Mouse (Mus musculus): Measurements from ENCODE around the gene Dand5. TPM values are rescaled to one million over a fixed set of nuclear protein-coding genes. Genes with fewer than 3 reads are reported as not detected.

Gene Dand5
- polyA plus RNA-seq, 1 experiment from 2014 or later: 12.3 TPM

GRCm38 (mm10) chr8:84775621-84776113, 47.0 kb downstream of the Dand5 start:
- Histone ChIP-seq H3K27ac (peak overlapping the region; percentile 82), H3K4me2 (0 out of 2 replicates have a peak overlapping the region, but pooled peaks have one; percentile 8), H3K9me3 (no peaks in the 10 kb centered on the region), H3K4me3 (no peak overlapping the region), H3K27me3 (replicated peaks) (peaks cover 71% of the 10 kb centered on the region), H3K36me3 (replicated peaks) (no peaks in the 10 kb centered on the region), H3K9ac (no peak overlapping the region), H3K4me1 (peaks cover 45% of the 10 kb centered on the region)
- 9% methylated on average over 7 of the region's 7 CpGs for WGBS
- ATAC-seq (replicated peaks): no peak

- H3K27me3 ChIP-seq (replicated peaks): peaks cover 69% of the 10 kb centered on the region
Observed at GRCm38 (mm10) chr8:84775105-84775591, 47.5 kb downstream of the Dand5 start.

GRCm38 (mm10) chr8:84774473-84774911, 48.1 kb downstream of the Dand5 start:
- H3K4me1 ChIP-seq: peaks cover 38% of the 10 kb centered on the region
- H3K4me3 ChIP-seq: no peak overlapping the region
- no peak overlapping the region for H3K9ac ChIP-seq
- H3K9me3 ChIP-seq: no peaks in the 10 kb centered on the region
- H3K4me2 ChIP-seq: peak overlapping the region; percentile 49
- peak; percentile 65 for ATAC-seq (replicated peaks)
- WGBS: 0% methylated on average over 10 of the region's 10 CpGs
- no peaks in the 10 kb centered on the region for H3K36me3 ChIP-seq (replicated peaks)
- H3K27me3 ChIP-seq (replicated peaks): peaks cover 68% of the 10 kb centered on the region
- H3K27ac ChIP-seq: peak overlapping the region; percentile 82

More at GRCm38 (mm10) chr8:84775105-84775591, 47.5 kb downstream of the Dand5 start:
- Histone ChIP-seq H3K4me2 (0 out of 2 replicates have a peak overlapping the region, but pooled peaks have one; percentile 8), H3K27ac (peak overlapping the region; percentile 82), H3K9ac (no peak overlapping the region), H3K4me3 (no peak overlapping the region), H3K9me3 (no peaks in the 10 kb centered on the region), H3K36me3 (replicated peaks) (no peaks in the 10 kb centered on the region), H3K4me1 (peaks cover 44% of the 10 kb centered on the region)
- 6% methylated on average over 13 of the region's 13 CpGs for WGBS
- ATAC-seq (replicated peaks): 0 out of 2 replicates have a peak, but pooled peaks have one; percentile 15

- under 1% methylated on average over 15 of the region's 19 CpGs for WGBS
- Histone ChIP-seq H3K27ac (peak overlapping the region; percentile 82), H3K4me3 (peak overlapping the region; percentile 31), H3K9ac (no peak overlapping the region), H3K4me2 (peak overlapping the region; percentile 49), H3K9me3 (no peaks in the 10 kb centered on the region), H3K4me1 (peaks cover 35% of the 10 kb centered on the region), H3K27me3 (replicated peaks) (peaks cover 67% of the 10 kb centered on the region), H3K36me3 (replicated peaks) (no peaks in the 10 kb centered on the region)
- peak; percentile 84 for ATAC-seq (replicated peaks)
Observed at GRCm38 (mm10) chr8:84773833-84774232, 48.8 kb downstream of the Dand5 start.

GRCm38 (mm10) chr8:84773304-84773703, 49.3 kb downstream of the Dand5 start:
- H3K9me3 ChIP-seq: no peaks in the 10 kb centered on the region
- peaks cover 35% of the 10 kb centered on the region for H3K4me1 ChIP-seq
- peak overlapping the region; percentile 49 for H3K4me2 ChIP-seq
- H3K27me3 ChIP-seq (replicated peaks): peaks cover 69% of the 10 kb centered on the region
- peak overlapping the region; percentile 82 for H3K27ac ChIP-seq
- H3K36me3 ChIP-seq (replicated peaks): no peaks in the 10 kb centered on the region
- no peak overlapping the region for H3K9ac ChIP-seq
- H3K4me3 ChIP-seq: peak overlapping the region; percentile 31
- WGBS: 3% methylated on average over 9 of the region's 9 CpGs
- no peak for ATAC-seq (replicated peaks)

GRCm38 (mm10) chr8:84772628-84773027, 50.0 kb downstream of the Dand5 start:
- Histone ChIP-seq H3K9me3 (no peaks in the 10 kb centered on the region), H3K4me1 (peaks cover 35% of the 10 kb centered on the region), H3K4me2 (peak overlapping the region; percentile 49), H3K27me3 (replicated peaks) (peaks cover 68% of the 10 kb centered on the region), H3K27ac (peak overlapping the region; percentile 82), H3K4me3 (peak overlapping the region; percentile 31), H3K36me3 (replicated peaks) (no peaks in the 10 kb centered on the region), H3K9ac (peak overlapping the region; percentile 18; the same call in 1 of the 2 replicates)
- 5% methylated on average over 3 of the region's 3 CpGs for WGBS
- ATAC-seq (replicated peaks): no peak

- Histone ChIP-seq H3K4me1 (peaks cover 36% of the 10 kb centered on the region), H3K36me3 (replicated peaks) (no peaks in the 10 kb centered on the region), H3K9ac (peak overlapping the region; percentile 25; the same call in 1 of the 2 replicates), H3K27ac (peak overlapping the region; percentile 82; the same call in 1 of the 2 replicates), H3K9me3 (no peaks in the 10 kb centered on the region), H3K4me3 (peak overlapping the region; percentile 31), H3K27me3 (replicated peaks) (peaks cover 63% of the 10 kb centered on the region), H3K4me2 (peak overlapping the region; percentile 49)
- no peak for ATAC-seq (replicated peaks)
- WGBS: 7% methylated on average over 34 of the region's 34 CpGs
Observed at GRCm38 (mm10) chr8:84771941-84772378, 50.7 kb downstream of the Dand5 start.

- no peak for ATAC-seq (replicated peaks)
- 29% methylated on average over 5 of the region's 5 CpGs for WGBS
- H3K27ac ChIP-seq: 0 out of 2 replicates have a peak overlapping the region, but pooled peaks have one; percentile 82
- peaks cover 42% of the 10 kb centered on the region for H3K4me1 ChIP-seq
- peaks cover 64% of the 10 kb centered on the region for H3K27me3 ChIP-seq (replicated peaks)
- H3K36me3 ChIP-seq (replicated peaks): no peaks in the 10 kb centered on the region
- H3K9ac ChIP-seq: no peak overlapping the region
- H3K4me2 ChIP-seq: peak overlapping the region; percentile 49
- H3K4me3 ChIP-seq: peak overlapping the region; percentile 31
- H3K9me3 ChIP-seq: no peaks in the 10 kb centered on the region
Observed at GRCm38 (mm10) chr8:84771000-84771687, 51.5 kb downstream of the Dand5 start.

- Histone ChIP-seq H3K27me3 (replicated peaks) (peaks cover 57% of the 10 kb centered on the region), H3K4me1 (peaks cover 47% of the 10 kb centered on the region), H3K27ac (no peak overlapping the region), H3K4me2 (peak overlapping the region; percentile 49), H3K9me3 (no peaks in the 10 kb centered on the region), H3K9ac (no peak overlapping the region), H3K36me3 (replicated peaks) (no peaks in the 10 kb centered on the region), H3K4me3 (peak overlapping the region; percentile 31)
- WGBS: 35% methylated on average over 12 of the region's 12 CpGs
- ATAC-seq (replicated peaks): no peak
Observed at GRCm38 (mm10) chr8:84770100-84770953, 52.3 kb downstream of the Dand5 start.

GRCm38 (mm10) chr8:84769324-84769723, 53.3 kb downstream of the Dand5 start:
- Histone ChIP-seq H3K4me2 (peak overlapping the region; percentile 49; the same call in 1 of the 2 replicates), H3K36me3 (replicated peaks) (no peaks in the 10 kb centered on the region), H3K9ac (no peak overlapping the region), H3K27ac (no peak overlapping the region), H3K27me3 (replicated peaks) (peaks cover 52% of the 10 kb centered on the region), H3K4me1 (peaks cover 44% of the 10 kb centered on the region), H3K4me3 (0 out of 2 replicates have a peak overlapping the region, but pooled peaks have one; percentile 7), H3K9me3 (no peaks in the 10 kb centered on the region)
- ATAC-seq (replicated peaks): no peak
- WGBS: 80% methylated on average over 8 of the region's 8 CpGs

- Histone ChIP-seq H3K27ac (no peak overlapping the region), H3K4me3 (no peak overlapping the region), H3K27me3 (replicated peaks) (peaks cover 52% of the 10 kb centered on the region), H3K9ac (no peak overlapping the region), H3K36me3 (replicated peaks) (no peaks in the 10 kb centered on the region), H3K9me3 (no peaks in the 10 kb centered on the region), H3K4me1 (peaks cover 38% of the 10 kb centered on the region), H3K4me2 (peak overlapping the region; percentile 49)
- 87% methylated on average over 14 of the region's 14 CpGs for WGBS
- ATAC-seq (replicated peaks): no peak
Observed at GRCm38 (mm10) chr8:84768343-84769095, 54.1 kb downstream of the Dand5 start.

Data from midbrain, embryonic 15.5 days (tissue).